Mouse (Mus musculus) liver, adult 2 months (tissue): ENCODE results near the gene Dscaml1. TPM values are rescaled to one million over a fixed set of nuclear protein-coding genes. Genes with fewer than 3 reads are reported as not detected.

Source experiments
- DNase-seq: peaks from one replicate; pipeline ENCODE4 v3.0.0-alpha.2; 2011; ENCODE audit warnings: low read depth, low spot score; ENCODE audit errors: extremely low read depth
- H3K27ac ChIP-seq: fragments of 200-500 bp; replicated peaks from 2 replicates; pipeline ENCODE4 v1.5.1; 2012; ENCODE audit warnings: low read depth, mild to moderate bottlenecking, control low read depth, inconsistent platforms, low read length; ENCODE audit not compliant: insufficient read depth
- H3K27me3 ChIP-seq: fragments of 200-500 bp; 2 replicates; pipeline ENCODE4 v1.6.1; 2012; ENCODE audit warnings: mild to moderate bottlenecking, moderate library complexity, low read length, inconsistent platforms; ENCODE audit not compliant: control insufficient read depth, insufficient read depth
- H3K36me3 ChIP-seq: fragments of 200-500 bp; 2 replicates; pipeline ENCODE4 v1.6.1; 2012; ENCODE audit warnings: low read length, inconsistent platforms; ENCODE audit not compliant: control insufficient read depth, insufficient read depth
- H3K4me1 ChIP-seq: fragments of 200-500 bp; 2 replicates; pipeline ENCODE4 v1.6.1; 2011; ENCODE audit warnings: low read length; ENCODE audit not compliant: control insufficient read depth, insufficient read depth
- H3K4me3 ChIP-seq: fragments of 200-500 bp; 2 replicates; pipeline ENCODE4 v1.5.1; 2011; ENCODE audit warnings: low read depth, mild to moderate bottlenecking, control low read depth, low read length, moderate library complexity; ENCODE audit not compliant: insufficient read depth
- H3K79me2 ChIP-seq: fragments of 200-500 bp; 2 replicates; pipeline ENCODE4 v1.6.1; 2012; ENCODE audit warnings: inconsistent platforms, mild to moderate bottlenecking, low read length, moderate library complexity; ENCODE audit not compliant: control insufficient read depth, insufficient read depth
- H3K9ac ChIP-seq: fragments of 200-500 bp; 2 replicates; pipeline ENCODE4 v1.6.1; 2012; ENCODE audit warnings: low read depth, mild to moderate bottlenecking, control low read depth, inconsistent platforms, low read length
- CTCF ChIP-seq: fragments of 200-500 bp; IDR thresholded peaks from 2 replicates; pipeline ENCODE4 v1.5.1; 2011; ENCODE audit warnings: low read depth, low read length, control low read depth
- POLR2A ChIP-seq: fragments of 200-500 bp; IDR thresholded peaks from 2 replicates; pipeline ENCODE4 v1.6.1; 2011; ENCODE audit warnings: low read length, control low read depth; ENCODE audit not compliant: insufficient read depth; ENCODE audit errors: extremely low read depth
- WGBS: fragments of 180-500 bp; shearing (Covaris S2); methylation state at CpG from one replicate; pipeline ENCODE4 v1.1.7; 2018; 5-methylcytosine and 5-hydroxymethylcytosine counted together
- polyA plus RNA-seq: library from polyadenylated mRNA; depleted of rRNA; stranded (reverse); fragments of >200 nt; gene quantifications from 2 replicates; pipeline ENCODE4 v1.2.3, GENCODE M21; 2012
- total RNA-seq: library from RNA; depleted of rRNA; stranded (reverse); fragments of >200 nt; gene quantifications from 2 replicates; pipeline ENCODE4 v1.2.3, GENCODE M21; 2014

Gene Dscaml1
- total and polyA plus RNA-seq, 2 experiments = 0.09 to 0.13 TPM

DNA sequence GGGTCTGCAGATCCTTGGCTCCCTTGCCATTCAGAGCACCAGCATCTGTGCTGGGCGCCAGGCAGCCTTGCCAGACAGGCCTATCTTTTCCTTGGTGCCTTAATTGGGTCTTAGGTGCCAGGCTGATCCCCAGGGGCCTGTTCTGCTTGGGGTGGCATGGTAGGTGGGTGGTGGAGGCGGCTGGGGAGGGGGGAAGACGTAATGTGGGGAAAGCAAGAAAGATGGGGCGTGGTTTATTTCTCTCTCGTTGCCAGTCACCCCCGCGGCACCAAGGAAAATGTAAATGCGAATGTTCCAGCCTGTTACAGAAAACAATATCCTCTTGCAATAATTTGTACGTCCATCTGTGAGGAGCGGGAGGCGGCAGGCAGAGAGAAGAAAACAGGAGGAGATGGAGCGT, 6.2 kb downstream of the Dscaml1 start:
- 72% methylated on average over 12 of the region's 12 CpGs for WGBS
- H3K36me3 ChIP-seq = no peaks in the 10 kb centered on the region
- H3K4me1 ChIP-seq = no peaks in the 10 kb centered on the region

DNA sequence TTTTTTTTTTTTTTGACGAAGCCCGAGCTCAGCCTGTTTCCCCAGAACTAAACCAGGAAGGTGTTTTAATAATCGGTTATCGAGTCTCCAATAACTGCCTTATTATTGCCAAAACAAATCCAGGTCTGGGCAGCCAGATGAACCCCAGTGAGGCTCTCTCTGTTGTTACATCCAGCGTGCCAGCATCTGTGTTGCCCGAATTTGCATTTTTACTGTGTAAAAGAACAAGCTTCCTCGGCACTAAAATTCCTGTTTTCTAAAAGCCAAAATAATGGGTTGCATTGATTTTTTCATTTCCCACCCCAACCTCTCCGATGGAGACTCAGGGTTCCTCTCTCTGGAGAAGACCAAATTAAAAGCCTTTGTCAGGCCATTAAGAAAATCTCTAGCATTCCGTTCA, 6.7 kb downstream of the Dscaml1 start:
- Histone ChIP-seq H3K4me3 (no peak overlapping the region), H3K4me1 (no peaks in the 10 kb centered on the region), H3K9ac (no peak overlapping the region), H3K27me3 (peaks cover 14% of the 10 kb centered on the region; the same call in 1 of the 2 replicates), H3K79me2 (no peaks in the 10 kb centered on the region), H3K36me3 (no peaks in the 10 kb centered on the region), H3K27ac (no peak overlapping the region)
- TF ChIP-seq POLR2A = no peak
- no peak for DNase-seq
- 85% methylated on average over 9 of the region's 9 CpGs for WGBS

More for the DNA sequence above, 6.2 kb downstream of the Dscaml1 start:
- H3K9ac ChIP-seq = no peak overlapping the region
- TF ChIP-seq POLR2A (no peak), CTCF (no peak)
- no peaks in the 10 kb centered on the region for H3K79me2 ChIP-seq
- H3K27ac ChIP-seq = no peak overlapping the region
- DNase-seq = no peak
- no peak overlapping the region for H3K4me3 ChIP-seq
- H3K27me3 ChIP-seq = peaks cover 14% of the 10 kb centered on the region; the same call in 1 of the 2 replicates

DNA sequence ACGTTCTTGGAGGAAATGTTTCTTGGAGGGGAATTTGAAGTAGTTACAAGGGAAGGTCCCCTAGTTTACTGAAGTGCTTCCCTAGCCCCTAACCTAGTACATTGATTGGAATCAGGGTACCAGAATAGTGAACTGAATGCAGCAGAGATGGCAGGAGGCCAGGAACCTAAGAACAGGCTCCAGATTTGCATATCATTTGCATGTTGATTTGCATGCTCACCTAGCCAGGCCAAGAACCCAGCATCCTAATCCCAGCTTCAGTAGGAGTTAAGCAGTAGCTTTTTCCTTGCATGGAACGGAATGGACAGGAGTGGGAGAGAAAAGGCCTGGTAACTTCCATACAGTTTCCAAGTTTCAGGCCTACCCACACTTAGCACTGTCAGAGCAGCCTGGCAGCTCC, 7.7 kb downstream of the Dscaml1 start:
- H3K4me1 ChIP-seq = no peaks in the 10 kb centered on the region
- H3K27ac ChIP-seq = no peak overlapping the region
- DNase-seq = no peak
- no peak overlapping the region for H3K9ac ChIP-seq
- no peak overlapping the region for H3K4me3 ChIP-seq
- 76% methylated on average over 2 of the region's 2 CpGs for WGBS
- TF ChIP-seq CTCF (no peak), POLR2A (no peak)
- peaks cover 14% of the 10 kb centered on the region; the same call in 1 of the 2 replicates for H3K27me3 ChIP-seq
- no peaks in the 10 kb centered on the region for H3K79me2 ChIP-seq
- H3K36me3 ChIP-seq = no peaks in the 10 kb centered on the region

DNA sequence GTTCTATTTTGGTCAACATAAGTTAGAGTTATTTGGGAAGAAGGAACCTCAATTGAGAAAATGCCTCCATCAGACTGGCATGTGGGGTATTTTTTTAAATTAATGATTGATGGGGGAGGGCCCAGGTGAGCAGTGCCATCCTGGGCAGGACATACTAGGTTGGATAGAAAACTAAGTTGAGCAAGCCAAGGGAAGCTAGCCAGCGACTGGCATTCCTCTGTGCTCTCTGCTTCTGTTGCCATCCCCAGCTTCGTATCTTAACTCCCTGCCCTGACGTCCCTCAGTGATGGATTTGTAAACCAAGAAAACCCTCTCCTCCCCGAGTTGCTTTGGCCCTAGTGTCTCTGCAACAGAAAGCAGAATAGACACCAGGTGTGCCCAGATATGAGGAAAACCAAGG, 12.6 kb downstream of the Dscaml1 start:
- 62% methylated on average over 4 of the region's 4 CpGs for WGBS
- Histone ChIP-seq H3K79me2 (no peaks in the 10 kb centered on the region), H3K4me1 (no peaks in the 10 kb centered on the region), H3K4me3 (no peak overlapping the region), H3K27ac (no peak overlapping the region), H3K36me3 (no peaks in the 10 kb centered on the region), H3K9ac (no peak overlapping the region), H3K27me3 (no peaks in the 10 kb centered on the region)
- DNase-seq = no peak
- no peak for TF ChIP-seq POLR2A
- TF ChIP-seq CTCF = no peak

DNA sequence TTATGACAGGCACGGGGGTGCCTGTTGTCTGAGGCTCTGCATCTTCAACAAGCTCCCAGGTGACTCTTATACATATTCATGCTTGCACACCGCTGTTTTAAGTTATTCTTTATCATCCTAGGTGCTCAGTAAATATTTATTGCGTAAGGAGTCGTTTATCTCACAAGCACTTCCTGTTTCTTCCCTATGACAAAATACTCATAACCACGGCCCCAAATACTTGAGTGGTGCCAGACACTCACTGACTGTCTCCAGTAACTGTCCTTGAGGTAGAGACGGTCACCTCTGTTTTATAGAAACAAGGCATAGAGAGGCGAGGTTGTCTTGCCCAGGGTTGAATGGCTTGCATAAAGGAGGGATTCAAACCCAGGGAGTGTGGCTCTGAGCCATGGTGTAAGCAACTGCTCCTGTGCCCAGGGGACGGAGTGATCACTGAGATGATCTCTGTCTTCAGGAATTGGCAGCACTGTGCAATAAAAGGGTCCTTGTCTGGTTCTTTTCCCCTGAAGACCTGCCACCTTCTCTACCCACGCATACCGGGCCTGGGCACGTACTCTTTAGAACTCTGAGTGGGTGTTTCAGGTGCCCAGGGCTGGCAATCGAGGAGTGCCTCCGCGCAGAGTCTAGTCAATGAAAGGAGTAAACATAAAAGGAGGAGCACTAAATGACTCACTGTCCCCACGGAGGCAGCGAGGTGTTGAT, 13.8 kb downstream of the Dscaml1 start:
- no peak for TF ChIP-seq CTCF
- H3K79me2 ChIP-seq = no peaks in the 10 kb centered on the region
- DNase-seq = no peak
- no peaks in the 10 kb centered on the region for H3K27me3 ChIP-seq
- no peaks in the 10 kb centered on the region for H3K36me3 ChIP-seq
- H3K4me1 ChIP-seq = no peaks in the 10 kb centered on the region
- WGBS = 68% methylated on average over 16 of the region's 16 CpGs
- no peak overlapping the region for H3K4me3 ChIP-seq
- H3K9ac ChIP-seq = no peak overlapping the region
- H3K27ac ChIP-seq = no peak overlapping the region

DNA sequence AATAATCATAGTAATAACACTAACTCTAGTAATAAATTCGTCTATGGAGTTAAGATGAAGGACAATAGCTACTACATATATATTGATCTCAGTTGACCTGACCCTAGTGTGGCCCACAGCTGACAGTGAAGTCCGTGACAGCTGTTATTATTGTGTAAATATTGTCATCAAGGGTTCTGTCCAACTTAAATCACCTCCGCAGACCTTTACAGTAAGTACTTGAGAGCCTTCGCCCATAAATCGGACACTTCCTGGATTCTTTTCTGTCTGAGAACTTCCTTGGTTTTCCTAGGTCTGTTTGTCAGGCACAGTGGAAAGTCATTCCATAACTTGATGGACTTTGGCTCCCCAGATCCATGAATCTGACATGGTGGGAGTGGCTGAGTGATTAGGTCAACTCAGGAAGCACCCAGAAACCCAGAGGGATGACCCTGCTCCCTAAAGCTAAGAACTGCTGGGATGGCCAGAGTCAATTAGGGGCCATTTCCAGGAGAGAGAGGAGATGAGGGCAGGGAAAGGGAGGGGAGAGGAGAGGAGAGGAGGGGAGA, 17.9 kb downstream of the Dscaml1 start:
- no peaks in the 10 kb centered on the region for H3K27me3 ChIP-seq
- H3K4me3 ChIP-seq = no peak overlapping the region
- no peak for TF ChIP-seq POLR2A
- no peak for TF ChIP-seq CTCF
- no peaks in the 10 kb centered on the region for H3K36me3 ChIP-seq
- H3K27ac ChIP-seq = no peak overlapping the region
- no peaks in the 10 kb centered on the region for H3K79me2 ChIP-seq
- no peaks in the 10 kb centered on the region for H3K4me1 ChIP-seq
- 71% methylated on average over 5 of the region's 5 CpGs for WGBS
- H3K9ac ChIP-seq = no peak overlapping the region
- no peak for DNase-seq
